Mouse (Mus musculus): Measurements from ENCODE around the gene Pafah1b1. TPM values are rescaled to one million over a fixed set of nuclear protein-coding genes. Genes with fewer than 3 reads are reported as not detected.

The Pafah1b1 gene
- polyA plus RNA-seq (2012; rRNA removed; ENCODE audit: low replicate concordance) = 10.8 and 29.6 TPM in 2 replicates

GRCm38 (mm10) chr11:74724235-74724791, at the start of gene Pafah1b1:
Gene Pafah1b1, minus strand, starts transcription at chr11:74724670.

GRCm38 (mm10) chr11:74770595-74771207, 46.2 kb upstream of the Pafah1b1 start, which contains the start of gene Mettl16:
Gene Mettl16, plus strand, starts transcription at chr11:74770830.

GRCm38 (mm10) chr11:74649095-74649646, 75.3 kb downstream of the Pafah1b1 start, which contains the start of gene Cluh:
Gene Cluh, plus strand, starts transcription at chr11:74649495.

Other genes starting within 250 kb of the Pafah1b1 start
- gene Rap1gap2, start 113.8 kb downstream of the Pafah1b1 start, polyA plus RNA-seq (2012; rRNA removed; ENCODE audit: low replicate concordance) = 7.1 and 7.8 TPM in 2 replicates
- 0.17 and 0.27 TPM in 2 replicates for gene Ccdc92b, start 105.1 kb downstream of the Pafah1b1 start, polyA plus RNA-seq (2012; rRNA removed; ENCODE audit: low replicate concordance)
- 86.0 and 104 TPM in 2 replicates for gene Cluh, start 75.2 kb downstream of the Pafah1b1 start, polyA plus RNA-seq (2012; rRNA removed; ENCODE audit: low replicate concordance)
- 3.2 and 3.4 TPM in 2 replicates for gene Mettl16, start 46.2 kb upstream of the Pafah1b1 start, polyA plus RNA-seq (2012; rRNA removed; ENCODE audit: low replicate concordance)
- gene Mnt, start 106.2 kb upstream of the Pafah1b1 start, polyA plus RNA-seq (2012; rRNA removed; ENCODE audit: low replicate concordance) = 16.2 and 36.7 TPM in 2 replicates
- 23.1 and 23.9 TPM in 2 replicates for gene Sgsm2, start 172.4 kb upstream of the Pafah1b1 start, polyA plus RNA-seq (2012; rRNA removed; ENCODE audit: low replicate concordance)
- 7.3 and 18.4 TPM in 2 replicates for gene Tsr1, start 173.4 kb upstream of the Pafah1b1 start, polyA plus RNA-seq (2012; rRNA removed; ENCODE audit: low replicate concordance)
- gene Smg6, start 201.2 kb upstream of the Pafah1b1 start, polyA plus RNA-seq (2012; rRNA removed; ENCODE audit: low replicate concordance) = 38.3 and 44.7 TPM in 2 replicates
- gene Srr, start 201.3 kb upstream of the Pafah1b1 start, polyA plus RNA-seq (2012; rRNA removed; ENCODE audit: low replicate concordance) = 5.0 and 20.3 TPM in 2 replicates

Measured in mammary gland, adult 2 months (tissue).